Mouse (Mus musculus) spleen, adult 18-20 months (tissue): ENCODE measurements around the gene Crcp.
"Not testable (repeated sequence)": the region's sequence is repeated elsewhere in the genome, so short reads cannot be mapped to it uniquely, and the experiment has no call there.

ENCODE experiments used
- DNase-seq, 2 experiments: peaks; one replicate each; pipeline ENCODE4 v3.0.0; 2022; ENCODE audit warnings: mixed read lengths in 2 of 2

Crcp gene

DNA sequence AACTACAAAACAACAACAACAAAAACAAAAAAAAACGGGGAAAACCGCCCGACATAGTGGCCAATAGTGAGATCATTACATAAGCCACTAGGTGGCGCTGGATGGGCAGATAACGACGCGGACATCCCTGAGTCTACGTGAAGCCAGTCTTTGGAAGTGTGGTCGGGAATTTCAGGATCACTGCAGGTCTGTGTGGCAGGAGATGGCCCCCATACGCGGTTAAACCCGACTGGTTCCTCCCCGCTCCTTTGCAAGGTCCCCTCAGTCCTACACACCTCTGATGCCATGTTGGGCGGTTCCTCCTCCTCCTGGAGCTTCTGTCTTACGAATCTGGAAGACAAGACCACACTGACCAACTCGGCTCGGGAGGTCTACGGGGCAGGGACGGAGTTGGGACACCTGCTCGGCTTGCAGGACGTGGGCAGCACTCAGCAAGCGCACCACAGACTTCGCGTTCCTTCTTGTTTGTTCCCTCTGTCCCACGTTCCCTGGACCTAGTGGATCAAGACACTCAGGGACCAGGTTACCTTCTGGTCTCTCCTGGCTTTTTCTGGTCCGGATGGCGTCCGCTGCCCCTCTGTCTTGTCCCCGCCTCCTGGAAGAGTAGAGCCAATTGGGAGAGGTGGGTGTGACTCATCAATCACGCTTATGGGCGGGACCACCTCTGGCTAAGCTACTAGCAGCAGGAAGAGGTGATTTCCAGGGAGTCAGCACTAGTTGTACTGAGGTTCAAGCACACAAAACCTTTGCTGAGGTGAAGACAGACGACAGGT, 5.1 kb upstream of the Crcp start:
- peak; percentile 69 to 70 for DNase-seq

DNA sequence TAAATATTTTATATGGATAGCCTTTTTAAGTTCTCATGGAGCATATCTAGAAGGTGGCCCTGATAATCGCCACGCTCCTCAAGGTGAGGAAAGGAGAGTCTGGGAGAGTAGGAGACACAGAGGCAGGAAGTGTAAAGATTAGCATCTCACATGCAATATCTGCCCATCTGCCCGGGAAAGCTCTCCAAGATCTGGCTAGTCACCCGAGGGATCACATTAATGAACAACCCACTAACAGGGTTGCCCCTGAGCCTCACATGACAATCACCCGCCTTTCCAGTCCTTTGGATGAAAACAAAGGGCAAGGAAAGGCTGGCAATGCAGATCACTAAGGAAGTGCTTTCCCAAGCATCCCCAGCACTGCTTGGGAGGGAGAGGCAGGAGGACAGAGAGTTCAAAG, 2.0 kb upstream of the Crcp start:
- DNase-seq, result no peak

DNA sequence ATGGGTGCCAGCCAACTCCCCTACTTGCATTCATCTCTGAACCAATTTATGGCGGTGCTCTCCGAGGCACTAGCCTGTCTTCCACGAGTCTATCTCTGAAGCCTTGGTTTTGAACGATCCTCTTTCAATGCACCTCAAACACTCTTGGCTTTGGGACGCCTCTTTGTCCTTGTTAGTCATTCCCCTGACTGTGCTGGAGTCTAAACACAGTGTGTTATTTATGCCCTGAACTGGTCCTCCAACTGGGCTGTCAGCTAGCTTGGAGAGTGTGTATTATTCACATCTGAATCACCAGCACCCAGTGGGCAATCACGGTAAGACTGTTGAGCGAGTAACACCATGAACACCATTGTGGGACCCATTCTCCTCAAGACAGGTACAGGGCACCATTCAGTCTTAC, 1.4 kb upstream of the Crcp start:
- no peak for DNase-seq

DNA sequence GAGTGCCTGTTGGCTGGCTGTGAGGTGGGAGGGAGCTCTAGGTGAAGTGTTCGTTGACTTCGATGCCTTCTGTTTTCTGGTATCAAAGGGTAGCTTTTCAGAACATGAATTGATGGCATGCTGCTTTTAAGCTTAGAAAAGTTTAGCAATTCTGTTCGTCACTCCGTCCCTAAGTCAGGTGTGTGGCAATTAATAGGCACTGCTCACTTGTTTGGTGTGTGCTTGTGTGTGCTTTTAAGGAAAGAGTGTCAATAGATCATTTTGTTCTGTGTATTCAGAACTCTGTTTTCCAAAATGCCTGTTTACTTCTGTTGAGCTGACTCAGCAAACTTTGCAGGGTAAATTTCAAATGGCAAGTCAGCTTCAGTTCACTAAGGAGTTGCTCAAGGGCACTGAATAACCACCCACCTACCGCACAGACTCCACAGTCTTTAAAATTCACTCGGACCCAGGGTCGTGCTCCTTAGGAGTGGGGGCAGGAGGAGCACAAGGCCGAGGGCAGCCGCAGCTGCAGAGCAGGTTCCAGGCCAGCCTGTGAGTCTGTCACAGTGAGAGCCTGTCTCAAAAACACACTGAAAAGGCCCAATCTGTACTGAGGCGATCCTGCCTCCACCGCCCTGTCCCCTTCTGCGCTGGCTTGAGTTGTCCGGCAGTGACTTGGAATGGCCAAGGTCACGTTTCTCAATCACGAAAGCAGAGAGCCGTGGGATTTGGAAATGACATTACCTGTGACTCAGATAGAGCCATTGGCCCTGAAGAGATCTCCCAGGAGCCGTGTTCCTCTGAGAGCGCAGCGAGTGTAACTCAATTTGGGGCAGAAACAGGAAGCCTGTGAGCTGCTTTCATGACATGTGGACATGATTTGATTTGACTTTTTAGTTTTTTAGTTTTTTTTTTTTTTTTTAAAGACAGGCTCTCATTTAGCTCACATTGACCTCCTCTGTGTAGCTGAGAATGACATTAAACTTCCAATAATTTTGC, 2.6 kb downstream of the Crcp start:
- no peak for DNase-seq

DNA sequence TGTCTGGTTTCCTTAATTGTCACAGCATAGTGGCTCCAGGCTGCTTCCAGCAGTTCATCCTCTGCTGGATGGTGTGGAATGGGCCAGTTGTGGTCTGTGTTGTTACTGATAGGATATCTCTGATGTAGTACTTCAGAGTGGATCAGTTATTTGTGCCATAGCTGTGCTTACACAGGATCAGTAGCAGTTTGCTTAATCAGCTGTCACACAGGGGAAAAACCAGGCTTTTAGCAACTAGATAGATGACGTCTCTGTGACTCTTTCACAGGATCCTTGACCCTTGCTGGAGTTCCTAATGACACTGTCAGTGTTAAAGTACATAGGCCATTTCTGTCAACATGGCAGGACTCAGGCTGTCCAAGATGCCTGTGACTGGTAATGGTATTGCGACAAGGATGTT, 4.8 kb downstream of the Crcp start:
- DNase-seq, result no peak

DNA sequence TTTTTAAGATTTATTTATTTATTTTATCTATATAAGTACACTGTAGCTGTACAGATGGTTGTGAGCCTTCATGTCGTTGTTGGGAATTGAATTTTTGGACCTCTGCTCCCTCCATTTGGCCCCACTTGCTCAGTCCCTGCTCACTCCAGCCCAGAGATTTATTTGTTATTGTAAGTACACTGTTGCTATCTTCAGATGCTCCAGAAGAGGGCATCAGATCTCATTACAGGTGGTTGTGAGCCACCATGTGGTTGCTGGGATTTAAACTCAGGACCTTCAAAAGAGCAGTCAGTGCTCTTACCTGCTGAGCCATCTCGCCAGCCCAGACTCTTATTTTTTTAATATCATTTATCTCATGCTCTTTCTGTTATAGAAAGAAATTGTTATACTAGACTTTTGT, 7.2 kb downstream of the Crcp start:
- DNase-seq, result not testable (repeated sequence)

DNA sequence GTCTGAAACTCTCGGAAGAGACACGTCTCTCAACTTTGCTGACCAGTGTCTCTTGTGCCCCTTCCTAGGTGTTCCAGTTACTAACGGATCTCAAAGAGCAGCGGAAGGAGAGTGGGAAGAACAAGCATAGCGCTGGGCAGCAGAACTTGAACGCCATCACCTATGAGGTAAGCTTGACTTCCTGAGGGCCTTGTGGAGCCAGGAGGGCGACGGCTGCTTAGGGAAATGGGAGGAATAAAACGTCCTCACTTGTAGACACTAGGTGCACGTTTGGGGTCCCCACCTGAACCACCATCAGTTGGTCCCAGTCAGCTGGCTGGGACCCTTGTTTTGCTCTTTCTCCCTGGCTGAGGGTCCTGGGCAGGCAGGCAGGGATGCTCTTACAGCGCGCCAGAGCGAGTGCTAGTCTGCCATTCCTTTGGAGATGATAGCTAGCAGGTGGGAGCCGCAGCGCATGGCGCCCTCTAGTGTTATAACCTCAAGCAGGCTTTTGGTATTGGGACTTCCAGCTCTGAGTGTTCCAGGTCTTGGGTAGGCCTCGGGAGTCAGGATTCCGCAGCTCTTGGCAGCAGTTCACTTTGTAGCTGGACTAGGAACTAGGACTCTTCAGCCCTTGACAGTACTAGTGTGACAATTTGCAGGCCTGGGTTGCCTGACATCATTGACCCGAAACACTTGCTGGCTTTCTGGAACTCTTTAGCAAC, 8.8 kb downstream of the Crcp start:
- peak; percentile 16 to 56 for DNase-seq

DNA sequence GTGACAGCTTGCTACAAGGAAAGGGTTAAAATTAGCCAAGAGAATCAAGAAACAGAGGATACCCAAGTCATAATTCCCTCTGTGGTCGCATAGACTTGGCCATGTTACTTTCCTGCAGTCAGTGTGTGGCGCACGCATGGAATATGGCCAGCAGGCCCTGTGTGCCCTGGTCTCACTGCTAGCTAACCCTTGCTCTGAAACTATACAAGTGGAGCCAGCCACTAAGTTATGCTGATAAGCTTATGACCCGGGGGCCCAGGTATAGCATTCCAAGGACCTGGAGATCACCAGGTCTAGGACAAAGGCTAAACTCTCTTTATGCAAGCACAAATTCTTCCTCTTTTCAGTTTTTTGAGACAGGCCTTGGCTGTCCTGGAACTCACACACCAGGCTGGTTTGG, 11.7 kb downstream of the Crcp start:
- no peak for DNase-seq

DNA sequence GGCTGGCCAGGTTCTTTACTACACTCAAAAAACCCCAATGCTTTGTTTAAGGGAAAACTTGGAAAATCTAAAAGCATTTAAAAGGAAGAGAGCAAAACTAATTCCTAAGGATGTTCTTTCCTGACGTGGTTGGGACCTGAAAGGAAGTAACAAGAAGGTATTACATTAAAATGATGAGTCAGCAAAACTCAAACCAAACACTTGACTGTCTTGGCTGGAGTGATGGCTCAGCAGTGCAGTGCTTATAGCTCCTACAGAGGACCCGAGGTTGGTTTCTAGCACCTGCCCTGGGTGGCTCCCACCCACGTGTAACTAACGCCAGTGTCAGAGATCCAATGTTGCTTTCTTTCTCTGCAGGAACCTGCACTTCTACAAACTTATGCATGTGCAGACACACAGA, 12.2 kb downstream of the Crcp start:
- no peak for DNase-seq

DNA sequence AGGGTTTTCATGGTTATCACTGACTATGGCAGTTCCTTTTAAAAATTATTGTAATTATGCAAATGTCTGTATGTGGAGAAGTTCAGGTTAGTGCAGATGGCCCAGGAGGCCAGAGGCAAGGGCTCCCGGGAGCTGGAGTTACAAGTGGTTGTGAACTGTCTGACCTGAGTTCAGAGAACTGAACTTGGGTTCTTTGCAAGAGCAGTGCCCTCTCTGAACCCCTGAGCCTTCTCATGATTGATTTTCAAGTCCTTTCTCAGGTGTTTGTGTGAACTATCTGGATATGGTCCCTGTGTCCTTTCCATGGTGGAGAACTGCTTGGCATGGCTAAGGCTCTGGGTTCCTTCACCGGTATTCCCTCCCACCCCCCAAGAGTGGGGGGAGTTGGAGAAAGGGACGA, 14.7 kb downstream of the Crcp start:
- DNase-seq, result no peak

DNA sequence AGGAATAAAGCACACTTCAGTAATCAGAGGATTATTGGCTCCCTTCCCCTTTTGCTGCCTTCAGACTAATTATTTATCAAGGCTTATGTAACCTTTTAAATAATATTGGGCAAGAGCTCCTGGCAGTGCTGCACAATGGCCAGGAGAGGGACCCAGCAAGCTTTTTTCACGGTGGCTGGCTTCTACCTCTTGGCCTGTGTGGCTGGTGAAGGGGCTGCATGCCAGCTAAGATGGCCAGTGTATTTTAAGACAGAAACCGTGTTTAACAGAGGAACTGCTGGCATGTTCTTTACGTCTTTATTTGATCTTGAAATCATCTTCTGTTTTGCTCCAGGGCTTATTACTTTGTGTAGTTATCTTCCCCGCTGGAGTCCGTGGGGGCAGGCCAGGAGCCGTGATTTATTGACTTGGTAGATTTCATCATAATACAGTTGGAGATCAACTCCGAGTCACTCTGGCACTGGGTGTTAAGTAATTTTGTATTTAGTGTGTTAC, 15.2 kb downstream of the Crcp start:
- DNase-seq, result no peak

DNA sequence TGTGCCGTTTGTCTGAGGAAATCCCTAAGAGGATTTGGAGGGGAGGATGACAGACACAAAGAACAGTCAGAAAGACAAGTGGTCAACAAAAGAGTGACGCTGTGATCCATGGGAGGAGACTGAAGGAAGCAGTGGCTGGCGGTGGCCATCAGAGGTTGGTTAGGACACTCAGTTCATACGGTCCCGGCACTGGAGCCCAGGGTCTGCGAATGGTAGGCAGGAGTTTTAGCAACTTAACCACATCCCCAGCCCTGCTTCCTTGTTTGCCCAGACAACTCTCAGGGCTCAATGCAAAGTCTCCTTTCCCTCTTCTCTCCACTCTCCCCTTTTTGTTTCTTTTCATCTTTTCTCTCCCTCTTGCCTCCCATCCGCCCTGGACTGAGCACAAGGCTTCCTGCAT, 17.0 kb downstream of the Crcp start:
- DNase-seq, result no peak

DNA sequence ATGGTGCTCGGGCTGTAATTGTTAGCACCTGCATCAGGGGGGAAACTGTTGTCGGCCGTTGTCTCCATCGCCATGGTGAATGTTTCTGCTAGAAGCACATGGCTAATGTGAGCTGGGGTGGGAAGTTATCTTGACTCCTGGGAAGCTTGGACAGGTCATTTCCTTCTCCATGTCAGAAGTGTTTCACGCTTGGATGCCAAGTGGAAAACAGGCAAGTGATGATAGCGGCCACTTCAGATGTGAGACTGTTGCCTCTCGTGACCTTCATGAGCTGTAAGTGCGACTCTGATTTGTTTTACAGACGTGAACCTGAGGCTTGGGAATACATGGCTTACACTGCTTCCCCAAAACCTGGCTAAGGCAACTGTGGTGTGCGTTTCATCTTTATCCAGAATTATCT, 17.5 kb downstream of the Crcp start:
- no peak for DNase-seq

DNA sequence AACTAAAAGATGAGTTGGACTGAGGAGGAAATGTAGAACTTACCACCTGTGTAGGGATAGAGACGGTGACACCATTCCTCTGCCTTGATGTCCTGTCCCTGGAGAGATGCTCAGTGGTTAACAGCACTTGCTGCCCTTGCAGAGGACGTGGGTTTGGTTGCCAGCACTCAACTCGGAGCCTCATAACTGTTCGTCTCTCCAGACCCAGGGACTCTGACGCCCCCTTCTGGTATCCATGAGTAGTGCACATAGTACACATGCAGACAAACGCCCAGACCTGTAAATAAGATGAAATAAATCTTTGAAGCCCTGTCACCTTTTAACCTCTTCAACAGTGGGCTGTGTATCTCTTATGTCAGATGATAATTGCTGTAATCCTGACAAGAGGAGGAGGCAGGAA, 17.9 kb downstream of the Crcp start:
- no peak for DNase-seq

DNA sequence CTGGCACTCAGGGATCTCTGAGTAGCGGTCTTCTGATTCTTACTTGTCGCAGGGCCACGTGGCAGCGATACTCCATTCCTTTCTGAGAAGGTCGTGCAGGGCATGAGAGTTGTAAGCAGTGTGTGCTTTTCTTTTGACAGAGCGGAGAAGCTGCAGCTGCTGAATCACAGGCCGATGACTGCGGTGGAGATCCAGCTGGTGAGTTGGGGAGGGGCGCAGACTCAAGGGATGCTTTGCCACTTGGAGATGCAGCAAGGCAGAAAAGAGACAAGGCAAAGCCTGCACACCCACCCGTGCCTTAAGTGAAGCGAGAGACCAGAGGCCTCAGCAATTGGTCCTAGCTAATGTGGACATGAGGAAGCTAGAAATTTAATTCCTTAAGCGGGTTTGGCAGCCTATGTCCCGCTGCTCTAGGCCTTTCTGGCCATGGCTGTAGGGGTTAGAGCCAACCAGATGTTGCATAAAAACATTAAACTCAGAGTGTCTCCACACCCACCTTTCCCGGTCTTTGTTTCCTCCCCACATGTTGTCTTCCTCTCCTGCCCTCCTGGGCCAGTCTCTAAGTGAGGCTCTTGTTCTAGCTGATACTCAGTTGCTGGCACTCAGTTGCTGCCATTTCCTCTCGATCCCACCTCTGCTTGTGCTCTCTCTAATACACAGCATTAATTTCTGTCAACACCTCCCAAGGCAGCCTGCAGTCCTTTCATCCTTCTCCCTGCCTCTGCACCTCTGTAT, 19.9 kb downstream of the Crcp start:
- DNase-seq, result no peak

DNA sequence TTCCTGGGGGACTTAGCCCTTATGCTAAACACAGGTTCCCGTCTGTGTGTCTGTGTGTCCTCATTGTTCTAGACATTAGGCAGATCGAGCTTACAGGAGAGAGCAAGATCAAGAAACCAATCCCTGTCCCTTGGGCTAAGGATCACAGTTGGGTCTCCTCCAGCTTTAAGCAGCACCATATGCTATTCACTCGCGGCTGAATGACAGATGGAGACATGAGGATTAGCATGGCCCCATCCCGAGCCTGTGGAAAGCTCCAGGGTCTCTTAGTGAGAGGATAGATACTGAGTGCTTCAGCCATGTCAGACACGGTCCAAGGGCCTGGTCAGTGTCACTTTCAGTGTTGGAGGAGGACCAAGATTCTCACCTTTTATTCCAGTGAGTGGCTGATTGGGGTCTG, 21.3 kb downstream of the Crcp start:
- DNase-seq, result no peak

DNA sequence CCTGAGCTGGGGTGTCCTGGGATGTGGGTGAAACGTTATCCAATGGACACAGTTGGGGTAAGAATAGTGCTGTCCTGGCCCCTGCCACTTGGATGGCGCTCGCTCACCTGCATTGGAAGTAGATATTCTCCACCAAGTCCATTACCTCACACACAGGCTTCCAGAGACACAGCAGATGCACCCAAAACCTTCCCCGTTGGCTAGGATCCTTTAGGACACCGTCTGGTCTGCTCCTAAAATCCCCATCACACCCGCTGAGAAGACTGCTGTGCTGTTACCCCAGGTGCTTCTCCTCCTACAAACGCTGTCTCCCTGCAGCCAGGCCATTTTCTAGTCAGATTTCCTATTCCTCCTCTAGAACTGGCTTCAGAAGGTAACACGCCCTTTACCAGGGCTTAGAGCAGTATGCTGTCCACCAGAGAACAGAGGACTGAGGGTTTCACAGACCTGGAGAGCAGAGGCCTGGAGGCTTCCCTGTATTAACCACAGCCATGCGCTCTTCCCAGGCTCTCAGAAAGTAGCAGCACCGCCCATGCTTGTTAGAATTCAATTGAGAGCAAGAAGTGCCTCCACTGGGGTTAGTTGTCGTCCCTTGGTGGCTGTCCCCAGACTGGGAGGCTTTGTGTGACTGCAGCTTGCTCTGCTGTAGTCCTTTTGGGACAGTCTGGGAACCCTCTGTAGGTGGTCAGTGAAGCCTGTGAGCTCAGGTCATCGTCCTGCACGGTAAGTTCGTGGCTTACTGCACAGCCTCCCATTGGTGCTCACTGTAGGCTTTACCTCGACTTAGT, 22.2 kb downstream of the Crcp start:
- DNase-seq, result no peak

DNA sequence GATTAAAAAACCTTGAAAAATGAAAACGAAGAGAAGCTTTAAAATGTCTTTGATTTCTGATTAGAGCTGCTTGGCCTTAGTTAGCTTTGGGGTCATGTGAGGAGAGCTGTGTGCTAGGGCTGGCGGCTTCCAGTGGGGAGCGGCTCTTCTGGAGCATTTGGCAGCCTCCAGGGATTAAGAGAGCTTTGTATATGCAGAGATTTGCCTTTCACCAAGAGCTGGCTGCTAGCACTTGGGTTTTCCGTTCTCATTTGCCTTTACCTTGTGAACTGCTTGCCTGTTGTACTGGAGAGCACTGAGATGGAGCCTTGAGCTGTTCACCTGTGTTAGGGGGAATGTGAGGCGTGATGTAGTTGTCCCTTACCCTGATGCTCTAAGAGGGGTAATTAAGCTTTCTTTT, 23.4 kb downstream of the Crcp start:
- no peak for DNase-seq

DNA sequence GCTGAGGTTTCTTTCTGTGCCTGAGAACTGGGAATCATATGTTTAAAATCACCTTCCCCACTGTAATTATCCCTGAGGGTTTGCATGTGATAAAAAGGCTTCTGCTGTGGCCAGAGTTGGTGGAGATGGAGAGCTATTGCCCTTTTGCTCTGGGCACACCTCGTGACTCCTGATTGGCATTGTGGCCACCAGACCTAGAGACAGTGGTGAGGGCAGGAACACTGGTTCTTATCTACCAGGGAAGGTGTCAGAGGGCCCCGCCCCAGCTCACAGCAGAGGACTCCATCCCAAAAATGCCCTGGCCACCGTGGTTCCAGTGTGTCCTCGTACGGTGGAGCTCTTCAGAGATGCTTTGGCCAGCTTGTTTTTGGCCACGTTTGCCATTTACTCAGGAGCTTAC, 23.9 kb downstream of the Crcp start:
- DNase-seq, result no peak

DNA sequence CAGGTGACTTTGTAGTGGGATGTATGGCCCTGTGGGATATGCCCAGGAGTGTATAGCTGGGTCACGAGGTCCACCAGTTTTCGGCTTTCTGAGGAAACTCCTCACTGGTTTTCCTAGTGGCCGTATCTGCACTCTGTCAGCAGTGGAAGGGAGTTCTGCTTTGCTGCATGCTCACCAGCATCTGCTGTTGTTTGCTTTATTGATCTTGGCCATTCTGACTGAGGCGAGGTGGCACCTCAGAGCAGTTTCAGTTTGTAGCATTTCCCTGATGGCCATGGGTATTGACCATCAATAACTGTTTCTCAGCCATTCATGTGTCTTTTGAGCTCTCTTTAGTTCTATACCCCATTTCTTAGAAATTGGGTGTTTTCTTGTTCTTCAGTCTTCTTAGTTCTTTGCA, 26.6 kb downstream of the Crcp start:
- DNase-seq, result no peak

DNA sequence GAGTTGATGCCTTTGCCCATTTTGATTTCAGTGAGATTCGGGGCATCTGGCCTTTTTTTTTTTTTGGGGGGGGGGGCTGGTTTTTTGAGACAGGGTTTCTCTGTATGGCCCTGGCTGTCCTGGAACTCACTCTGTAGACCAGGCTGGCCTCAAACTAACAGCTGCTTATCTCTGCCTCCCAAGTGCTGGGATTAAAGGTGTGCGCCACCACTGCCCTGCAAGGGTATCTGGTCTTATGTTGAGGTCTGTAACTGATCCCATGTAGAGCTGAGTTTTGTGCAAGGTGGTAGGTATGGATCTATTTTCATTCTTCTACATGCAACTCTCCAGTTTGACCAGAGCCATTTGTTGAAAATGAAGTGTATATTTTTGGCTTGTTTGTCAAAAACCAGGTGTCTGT, 27.2 kb downstream of the Crcp start:
- DNase-seq, result no peak
